Comparison of ENCODE assay signal across 8 mouse cellular contexts in genomic region chr12:113013021-113013491, GRCm38 (mm10). TPM values are rescaled to one million over a fixed set of nuclear protein-coding genes. Genes with fewer than 3 reads are reported as not detected.
A peak's percentile ranks its signal among the peaks of the same experiment; 100 is the strongest.
DNase-seq lines count a peak whose midpoint lies in the region; ATAC-seq and TF ChIP-seq lines count a peak whose summit lies in the region.

No protein-coding gene starts in this region.

- no peak for TF ChIP-seq POLR2A in MEL (IDR thresholded peaks at IDR 0.05; ENCODE audit: control insufficient read depth in 1 of 2, insufficient read depth in 1 of 2, low read depth in 1 of 2, low read length in 2 of 2, poor library complexity in 1 of 2)

- TF ChIP-seq RAD21 in MEL (IDR thresholded peaks at IDR 0.05; ENCODE audit: low read depth, low read length), result no peak

- H3K4me2 ChIP-seq in intestine, embryonic 15.5 days (replicated peaks), result peak overlapping the region; percentile 60
- H3K4me2 ChIP-seq in liver, embryonic 15.5 days, result 0 out of 2 replicates have a peak overlapping the region, but pooled peaks have one; percentile 91

- ATAC-seq in intestine, embryonic 15.5 days, result no peak
- no peak for ATAC-seq in liver, embryonic 15.5 days (ENCODE audit: insufficient read depth)

- peaks cover 16 to 41% of the 10 kb centered on the region in 2 experiments for H3K4me1 ChIP-seq in MEL (ENCODE audit: control insufficient read depth in 1 of 2, insufficient read depth in 2 of 2, low read length in 2 of 2)
- H3K4me1 ChIP-seq in intestine, embryonic 15.5 days (replicated peaks), result peaks cover 34% of the 10 kb centered on the region
- H3K4me1 ChIP-seq in liver, embryonic 15.5 days (replicated peaks), result peaks cover 61% of the 10 kb centered on the region

- WGBS in intestine, embryonic 15.5 days, result 46% methylated on average over 3 of the region's 3 CpGs
- WGBS in liver, embryonic 15.5 days (ENCODE audit: insufficient replicate concordance), result 78% methylated on average over 3 of the region's 3 CpGs

- TF ChIP-seq EP300 in MEL (IDR thresholded peaks at IDR 0.05; ENCODE audit: low read depth in 1 of 2, low read length in 2 of 2), result no peak

- DNase-seq in MEL (ENCODE audit: low read depth, low spot score), result peak; percentile 46
- peak; percentile 33 to 48 for DNase-seq in cerebellum, adult 18-20 months
- DNase-seq in frontal cortex, postnatal 10 days (ENCODE audit: low spot score in 2 of 2), result peak; percentile 44
- DNase-seq in right cerebral cortex, postnatal 36 days (ENCODE audit: low spot score in 2 of 2), result peak; percentile 51 to 52
- no peak for DNase-seq in yolk sac, embryonic 10.5 days (ENCODE audit: low spot score)
- no peak for DNase-seq in thymus, postnatal 0 days (ENCODE audit: low spot score)

- no peaks in the 10 kb centered on the region for H3K9me3 ChIP-seq in MEL (replicated peaks; ENCODE audit: insufficient read depth, low read length)
- H3K9me3 ChIP-seq in intestine, embryonic 15.5 days, result no peaks in the 10 kb centered on the region
- H3K9me3 ChIP-seq in liver, embryonic 15.5 days (replicated peaks), result no peaks in the 10 kb centered on the region

- no peaks in the 10 kb centered on the region for H3K27me3 ChIP-seq in MEL (ENCODE audit: control insufficient read depth in 1 of 2, insufficient read depth in 2 of 2, low read length in 2 of 2)
- H3K27me3 ChIP-seq in intestine, embryonic 15.5 days (replicated peaks), result no peaks in the 10 kb centered on the region
- H3K27me3 ChIP-seq in liver, embryonic 15.5 days, result no peaks in the 10 kb centered on the region

- peaks cover 27% of the 10 kb centered on the region for H3K79me2 ChIP-seq in MEL (ENCODE audit: control insufficient read depth, insufficient read depth, low read length, poor library complexity)

- no peak overlapping the region for H3K27ac ChIP-seq in MEL (ENCODE audit: control insufficient read depth, low read depth, low read length)
- peak overlapping the region; percentile 89 for H3K27ac ChIP-seq in intestine, embryonic 15.5 days
- 0 out of 2 replicates have a peak overlapping the region, but pooled peaks have one; percentile 83 for H3K27ac ChIP-seq in liver, embryonic 15.5 days (replicated peaks)

- TF ChIP-seq CTCF in MEL (IDR thresholded peaks at IDR 0.05 in 2 of 3, conservative IDR thresholded peaks at IDR 0.05 in 1 of 3; ENCODE audit: control insufficient read depth in 1 of 3, insufficient read depth in 1 of 3, low read depth in 2 of 3, low read length in 3 of 3, poor library complexity in 1 of 3, severe bottlenecking in 1 of 3), result no peak

- peak overlapping the region; percentile 64 for H3K9ac ChIP-seq in MEL (ENCODE audit: control insufficient read depth, low read depth, low read length, poor library complexity, severe bottlenecking)
- H3K9ac ChIP-seq in intestine, embryonic 15.5 days, result peak overlapping the region; percentile 70
- peak overlapping the region; percentile 80; the same call in 1 of the 2 replicates for H3K9ac ChIP-seq in liver, embryonic 15.5 days

- peak overlapping the region in 1 of 2 experiments; percentile 63; a peak in 1 of 4 replicates for H3K4me3 ChIP-seq in MEL (ENCODE audit: control insufficient read depth in 1 of 2, insufficient read depth in 1 of 2, low read depth in 2 of 2, low read length in 2 of 2)
- peak overlapping the region; percentile 55; the same call in 1 of the 2 replicates for H3K4me3 ChIP-seq in intestine, embryonic 15.5 days (replicated peaks)
- no peak overlapping the region for H3K4me3 ChIP-seq in liver, embryonic 15.5 days (replicated peaks)

- peaks cover 0 to 22% of the 10 kb centered on the region in 2 experiments; a peak in 2 of 4 replicates for H3K36me3 ChIP-seq in MEL (ENCODE audit: control insufficient read depth in 1 of 2, insufficient read depth in 2 of 2, low read length in 2 of 2)
- no peaks in the 10 kb centered on the region for H3K36me3 ChIP-seq in intestine, embryonic 15.5 days
- no peaks in the 10 kb centered on the region for H3K36me3 ChIP-seq in liver, embryonic 15.5 days (replicated peaks)

TF ChIP-seq in MEL, 35 proteins besides CTCF, POLR2A, EP300 and RAD21:
- TF ChIP-seq NELFE (IDR thresholded peaks at IDR 0.05; ENCODE audit: low read depth, low read length) (no peak; the same call in 1 of the 2 replicates), ETS1 (IDR thresholded peaks at IDR 0.05; ENCODE audit: low read depth, low read length) (no peak), KAT2A (conservative IDR thresholded peaks at IDR 0.05; ENCODE audit: low read depth, low read length) (no peak), E2F4 (IDR thresholded peaks at IDR 0.05; ENCODE audit: borderline replicate concordance, low read depth, low read length) (no peak), TAL1 (IDR thresholded peaks at IDR 0.05; ENCODE audit: low read length) (no peak), JUND (IDR thresholded peaks at IDR 0.05; ENCODE audit: low read depth, low read length) (no peak), USF1 (IDR thresholded peaks at IDR 0.05; ENCODE audit: low read depth, low read length) (no peak), SIN3A (IDR thresholded peaks at IDR 0.05; ENCODE audit: low read length) (no peak), ZC3H11A (IDR thresholded peaks at IDR 0.05; ENCODE audit: low read depth, low read length) (no peak), ZKSCAN1 (IDR thresholded peaks at IDR 0.05; ENCODE audit: low read depth, low read length) (no peak), CHD1 (IDR thresholded peaks at IDR 0.05; ENCODE audit: low read depth, low read length) (no peak), GATA1 (IDR thresholded peaks at IDR 0.05; ENCODE audit: low read depth, low read length) (no peak), GABPA (IDR thresholded peaks at IDR 0.05; ENCODE audit: low read depth, low read length) (no peak), MAX (IDR thresholded peaks at IDR 0.05; ENCODE audit: low read length) (no peak), TBP (IDR thresholded peaks at IDR 0.05; ENCODE audit: low read depth, low read length) (no peak), MAFK (IDR thresholded peaks at IDR 0.05; ENCODE audit: borderline replicate concordance, low read depth, low read length) (no peak)

RNA-seq across cellular contexts. Expression of gene Pacs2, which starts 1.3 kb away (rescaled TPM):
- total RNA-seq in MEL (2012; rRNA removed), result 27.7 and 29.8 TPM in 2 replicates
- 10 to 100 TPM; 62.5 to 69.7 TPM for polyA plus RNA-seq in MEL (2012; ENCODE audit: insufficient read depth in 1 of 2, insufficient read length in 2 of 2, low read depth in 1 of 2, low replicate concordance in 2 of 2, missing spikeins in 1 of 2)
- 11.7 and 12.1 TPM in 2 replicates for polyA plus RNA-seq in intestine, embryonic 15.5 days (2015; fragmentation: Nextera tagmentation; extraction: Ambion mirVana)
- 6.1 and 6.7 TPM in 2 replicates for polyA plus RNA-seq in liver, embryonic 15.5 days (2015; fragmentation: Nextera tagmentation; extraction: Ambion mirVana)
- polyA plus RNA-seq in thymus, postnatal 0 days (2015; fragmentation: Nextera tagmentation; extraction: Ambion mirVana), result 5.2 and 6.4 TPM in 2 replicates

RNA-seq across cellular contexts. Expression of gene Brf1, which starts 12.6 kb away (rescaled TPM):
- total RNA-seq in MEL (2012; rRNA removed), result 90.6 and 105 TPM in 2 replicates
- polyA plus RNA-seq in MEL (2012; ENCODE audit: insufficient read depth in 1 of 2, insufficient read length in 2 of 2, low read depth in 1 of 2, low replicate concordance in 2 of 2, missing spikeins in 1 of 2), result 100 to 1,000 TPM in 1 of 2 experiments, not detected in 1; 159 TPM
- 45.8 and 49.8 TPM in 2 replicates for polyA plus RNA-seq in intestine, embryonic 15.5 days (2015; fragmentation: Nextera tagmentation; extraction: Ambion mirVana)
- 26.3 and 29.2 TPM in 2 replicates for polyA plus RNA-seq in liver, embryonic 15.5 days (2015; fragmentation: Nextera tagmentation; extraction: Ambion mirVana)
- polyA plus RNA-seq in thymus, postnatal 0 days (2015; fragmentation: Nextera tagmentation; extraction: Ambion mirVana), result 70.8 and 89.0 TPM in 2 replicates

RNA-seq across cellular contexts. Expression of gene Btbd6, which starts 36.8 kb away (rescaled TPM):
- 0.88 and 1.8 TPM in 2 replicates for total RNA-seq in MEL (2012; rRNA removed)
- 1 to 10 TPM in 1 of 2 experiments, not detected in 1; 3.0 TPM for polyA plus RNA-seq in MEL (2012; ENCODE audit: insufficient read depth in 1 of 2, insufficient read length in 2 of 2, low read depth in 1 of 2, low replicate concordance in 2 of 2, missing spikeins in 1 of 2)
- polyA plus RNA-seq in intestine, embryonic 15.5 days (2015; fragmentation: Nextera tagmentation; extraction: Ambion mirVana), result 19.5 and 22.4 TPM in 2 replicates
- 5.5 and 5.8 TPM in 2 replicates for polyA plus RNA-seq in liver, embryonic 15.5 days (2015; fragmentation: Nextera tagmentation; extraction: Ambion mirVana)
- 16.4 and 18.0 TPM in 2 replicates for polyA plus RNA-seq in thymus, postnatal 0 days (2015; fragmentation: Nextera tagmentation; extraction: Ambion mirVana)

Comparison
In these comparisons a context has a peak if more than half of its experiments do, and no peak if none do; other contexts are left out.
1. DNase-seq: peak in MEL (single experiment), cerebellum, adult 18-20 months (2 of 2), frontal cortex, postnatal 10 days (2 of 2) and right cerebral cortex, postnatal 36 days (2 of 2); none in yolk sac, embryonic 10.5 days (single experiment) and thymus, postnatal 0 days (single experiment).
2. Peak in every context shown above with its lines, with median percentiles within 50 percentile points of each other: H3K9ac ChIP-seq.